Mouse (Mus musculus) ES-E14 (cell line): ENCODE measurements around the gene Kdm7a.

Experiments
- CHD2 ChIP-seq: IDR thresholded peaks from 2 replicates; pipeline ENCODE4 v1.6.1; 2014; ENCODE audit warnings: mild to moderate bottlenecking, low read depth, low read length, inconsistent platforms
- HCFC1 ChIP-seq: IDR thresholded peaks from 2 replicates; pipeline ENCODE4 v1.6.1; 2012; ENCODE audit warnings: low read length, inconsistent platforms, borderline replicate concordance; ENCODE audit not compliant: insufficient read depth
- MAFK ChIP-seq: IDR thresholded peaks from 2 replicates; pipeline ENCODE4 v1.6.1; 2014; ENCODE audit warnings: mild to moderate bottlenecking, low read depth, low read length, inconsistent platforms; ENCODE audit not compliant: insufficient read depth
- ZC3H11A ChIP-seq: IDR thresholded peaks from 2 replicates; pipeline ENCODE4 v1.6.1; 2012; ENCODE audit warnings: low read depth, mild to moderate bottlenecking, inconsistent platforms, low read length, borderline replicate concordance
- ZNF384 ChIP-seq: IDR thresholded peaks from 2 replicates; pipeline ENCODE4 v1.6.1; 2012; ENCODE audit warnings: low read depth, low read length, inconsistent platforms

DNA sequence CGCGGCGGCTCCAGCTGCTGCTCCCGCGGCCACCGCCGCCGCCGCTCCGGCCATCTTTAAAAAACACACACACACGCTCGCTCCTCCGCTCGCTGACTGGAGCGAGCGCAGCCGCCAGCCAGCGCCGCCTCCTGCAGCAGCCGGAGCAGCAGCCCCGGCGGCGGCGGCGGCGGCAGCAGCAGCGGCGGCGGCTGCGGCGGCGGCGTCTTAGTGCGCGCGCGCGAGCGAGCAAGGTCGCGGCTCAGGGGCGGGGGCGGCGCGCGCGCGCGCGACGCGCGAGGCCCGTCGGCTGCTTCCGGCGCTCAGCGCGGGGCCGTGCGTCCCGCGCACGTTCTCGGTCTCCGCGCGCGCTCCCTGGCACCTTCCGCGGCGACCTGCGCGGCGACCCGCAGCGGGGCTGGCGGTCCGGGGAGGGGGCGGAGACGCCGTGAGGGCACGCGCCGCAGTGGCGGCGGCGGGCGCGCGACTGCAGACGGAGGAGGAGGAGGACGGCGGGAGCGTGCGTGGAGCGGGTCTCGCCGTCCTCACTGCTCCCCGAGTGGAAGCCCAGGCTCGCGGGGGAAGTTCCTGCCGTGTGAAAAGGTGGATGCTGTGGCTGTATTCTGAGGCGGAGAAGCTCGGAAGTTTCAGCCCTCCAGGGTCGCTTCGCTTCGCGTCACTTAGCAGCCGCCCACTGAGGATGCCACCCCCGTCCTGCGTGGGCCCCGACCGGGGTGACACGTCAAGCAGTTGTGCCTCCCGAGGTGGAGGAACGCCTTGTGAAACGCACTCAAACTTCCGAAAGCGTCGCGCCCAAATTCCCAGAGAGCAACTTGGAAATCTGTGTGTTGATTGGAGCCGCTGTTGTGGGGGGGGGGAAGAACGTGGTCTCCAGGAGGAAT, at the start of gene Kdm7a:
- TF ChIP-seq ZNF384 (no peak), HCFC1 (no peak; the same call in 1 of the 2 replicates), CHD2 (no peak), MAFK (no peak), ZC3H11A (no peak)
